Mouse (Mus musculus): ENCODE measurements around the gene Aimp2. TPM values are rescaled to one million over a fixed set of nuclear protein-coding genes. Genes with fewer than 3 reads are reported as not detected.
A peak's percentile ranks its signal among the peaks of the same experiment; 100 is the strongest.

The Aimp2 gene
- total RNA-seq, 2 experiments from 2014 or later: 30.3 to 39.7 TPM

- no peak for DNase-seq (ENCODE audit: low spot score in 2 of 2)
Observed at GRCm38 (mm10) chr5:143906429-143906828, 3.2 kb downstream of the Aimp2 start.

DNA sequence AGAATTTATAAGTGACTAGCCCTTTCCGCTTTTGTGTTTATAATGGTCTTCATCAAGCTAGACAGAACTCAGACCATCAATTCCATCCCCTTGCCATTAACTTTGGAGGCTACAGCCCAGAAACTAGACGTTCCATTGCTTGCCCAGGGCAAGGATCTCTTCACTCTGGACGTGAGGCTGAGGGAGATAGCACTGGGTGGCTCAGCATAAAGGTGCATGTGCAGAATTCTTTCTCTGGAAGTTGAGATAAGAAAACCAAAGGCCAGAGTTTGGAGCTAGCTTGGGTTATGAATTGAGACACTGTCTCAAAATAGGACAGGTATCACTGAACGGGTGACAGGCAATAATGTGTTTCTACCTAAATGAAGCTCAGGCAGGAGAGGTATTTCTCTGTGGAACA, 5.8 kb downstream of the Aimp2 start:
- DNase-seq (ENCODE audit: low spot score in 2 of 2): no peak

GRCm38 (mm10) chr5:143902111-143902510, 7.5 kb downstream of the Aimp2 start:
- DNase-seq (ENCODE audit: low spot score in 2 of 2): peak; percentile 29 to 58

GRCm38 (mm10) chr5:143897635-143898330, 11.9 kb downstream of the Aimp2 start, which contains the start of gene Ankrd61:
Ankrd61 (minus strand) TSS chr5:143897685.
- DNase-seq (ENCODE audit: low spot score in 2 of 2): no peak

- DNase-seq (ENCODE audit: low spot score in 2 of 2): no peak
Observed at GRCm38 (mm10) chr5:143893396-143893795, 16.3 kb downstream of the Aimp2 start.

DNA sequence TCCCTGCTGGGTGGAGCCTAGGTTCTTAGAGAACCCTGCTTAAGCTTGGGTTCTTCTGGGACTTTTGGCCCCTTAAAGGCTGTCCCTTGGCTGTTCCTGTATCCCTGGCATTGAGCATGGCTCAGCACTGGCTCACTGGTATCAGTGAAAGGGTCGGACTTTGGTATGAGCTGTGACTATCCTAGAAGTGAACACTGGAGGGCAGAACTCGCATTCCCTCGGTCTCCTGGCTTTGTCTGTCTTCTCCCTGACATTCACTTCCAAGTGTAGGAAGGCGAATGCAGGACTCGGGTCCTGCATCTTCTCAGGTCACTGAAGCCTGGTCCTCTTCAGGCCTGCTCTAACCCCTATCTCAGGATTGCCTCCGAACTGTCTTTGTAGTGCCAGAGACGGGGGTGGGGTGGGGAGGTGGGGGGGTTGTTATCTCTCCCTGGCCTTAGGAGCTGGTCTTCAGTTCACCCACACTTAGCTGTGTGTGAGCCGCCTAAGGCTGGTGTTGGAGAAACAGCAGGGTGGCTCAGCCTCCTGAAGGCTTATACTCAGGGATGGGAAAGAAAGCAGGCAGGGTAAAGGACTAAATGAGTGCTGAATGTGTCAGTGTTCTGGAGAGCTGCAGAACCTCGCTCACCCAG, 17.3 kb downstream of the Aimp2 start:
- DNase-seq (ENCODE audit: low spot score in 2 of 2): peak; percentile 22 to 35

GRCm38 (mm10) chr5:143890741-143891140, 18.9 kb downstream of the Aimp2 start:
- no peak for DNase-seq (ENCODE audit: low spot score in 2 of 2)

GRCm38 (mm10) chr5:143885274-143885673, 24.4 kb downstream of the Aimp2 start:
- DNase-seq (ENCODE audit: low spot score in 2 of 2): no peak

- DNase-seq (ENCODE audit: low spot score in 2 of 2): no peak
Observed at GRCm38 (mm10) chr5:143874571-143874970, 35.1 kb downstream of the Aimp2 start.

GRCm38 (mm10) chr5:143871547-143872169, 38.0 kb downstream of the Aimp2 start:
- no peak for DNase-seq (ENCODE audit: low spot score in 2 of 2)

Other genes starting within 250 kb of the Aimp2 start
- 10 to 100 TPM; 20.0 to 23.4 TPM for gene Usp42, start 177.6 kb downstream of the Aimp2 start, total RNA-seq (2021)
- 10 to 100 TPM; 40.5 to 41.8 TPM for gene Eif2ak1, start 92.1 kb downstream of the Aimp2 start, total RNA-seq (2021)
- under 1 TPM; 0.18 to 0.43 TPM for gene Ankrd61, start 12.2 kb downstream of the Aimp2 start, total RNA-seq (2021)
- gene Pms2, start 117 bp upstream of the Aimp2 start, total RNA-seq (2021): 10 to 100 TPM; 19.0 to 21.9 TPM
- 1 to 10 TPM; 1.5 to 1.9 TPM for gene Gm42421, start 18.3 kb upstream of the Aimp2 start, total RNA-seq (2021)
- 1 to 10 TPM; 3.0 to 5.4 TPM for gene Rsph10b, start 23.2 kb upstream of the Aimp2 start, total RNA-seq (2021)
- gene Ccz1, start 105.0 kb upstream of the Aimp2 start, total RNA-seq (2021): 10 to 100 TPM; 41.2 to 44.7 TPM
- gene Ocm, start 116.8 kb upstream of the Aimp2 start, total RNA-seq (2021): not detected
- gene Lmtk2, start 190.6 kb upstream of the Aimp2 start, total RNA-seq (2021): 10 to 100 TPM; 84.9 to 88.4 TPM